Mouse (Mus musculus): Measurements from ENCODE around the gene Pcyt1a. TPM values are rescaled to one million over a fixed set of nuclear protein-coding genes. Genes with fewer than 3 reads are reported as not detected.

The Pcyt1a gene
- polyA plus RNA-seq, 1 experiment from 2014 or later: 79.9 TPM

DNA sequence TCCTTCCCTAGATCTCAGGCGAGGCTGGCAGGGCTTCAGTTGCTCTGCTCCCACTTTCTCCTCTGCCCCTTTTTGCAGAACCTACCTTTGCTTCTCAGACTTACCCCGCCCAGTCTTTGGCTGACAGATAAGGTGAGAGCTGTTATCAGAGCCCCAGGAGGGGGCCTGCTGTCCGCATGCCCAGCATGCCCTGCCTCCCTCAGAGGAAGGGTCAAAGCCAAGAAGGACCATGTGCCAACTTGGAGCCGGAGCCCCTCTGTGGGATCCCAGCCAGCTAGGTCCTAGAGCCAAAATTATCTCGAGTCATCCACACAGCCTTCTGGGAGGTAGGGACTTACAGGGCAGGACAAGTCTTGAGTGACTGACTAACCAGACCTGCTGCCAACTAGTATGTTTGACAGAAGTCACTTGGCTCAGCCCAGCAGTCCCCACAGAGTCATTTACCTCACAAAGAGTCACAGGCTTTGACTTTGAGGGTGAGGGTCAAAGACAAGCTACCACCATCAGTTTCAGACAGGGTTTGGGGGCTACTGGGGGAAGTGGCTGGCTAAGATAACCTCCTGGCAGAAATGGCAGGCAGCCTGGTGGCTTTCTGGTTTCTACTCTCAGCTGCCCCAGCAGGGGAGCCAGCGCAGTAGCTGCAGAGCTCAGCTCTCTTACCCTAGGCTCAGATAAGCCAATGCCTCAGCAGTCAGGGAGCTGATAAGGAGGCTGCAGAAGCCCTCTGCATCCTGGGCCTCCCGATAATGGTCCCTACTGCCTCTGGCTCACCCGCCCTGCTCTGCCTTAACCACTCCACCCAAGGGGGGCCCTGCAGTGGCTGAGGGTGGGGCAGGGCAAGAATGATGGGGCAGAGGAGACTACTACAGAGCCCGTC, 78.6 kb downstream of the Pcyt1a start:
- Histone ChIP-seq H3K27ac (ENCODE audit: low read length) (peak overlapping the region; percentile 90), H3K4me1 (ENCODE audit: control insufficient read depth, insufficient read depth, low read length) (peaks cover 33% of the 10 kb centered on the region), H3K4me2 (ENCODE audit: low read depth, low read length) (peak overlapping the region; percentile 17), H3K27me3 (replicated peaks; ENCODE audit: control insufficient read depth, insufficient read depth, low read length) (no peaks in the 10 kb centered on the region), H3K9me3 (ENCODE audit: control insufficient read depth, low read length) (no peaks in the 10 kb centered on the region), H3K36me3 (ENCODE audit: control insufficient read depth, insufficient read depth, low read length) (no peaks in the 10 kb centered on the region), H3K4me3 (ENCODE audit: low read length) (no peak overlapping the region), H3K9ac (ENCODE audit: low read depth, low read length) (peak overlapping the region; percentile 30; the same call in 1 of the 2 replicates)
- ATAC-seq: peak; percentile 95
- WGBS: 39% methylated on average over 9 of the region's 9 CpGs

DNA sequence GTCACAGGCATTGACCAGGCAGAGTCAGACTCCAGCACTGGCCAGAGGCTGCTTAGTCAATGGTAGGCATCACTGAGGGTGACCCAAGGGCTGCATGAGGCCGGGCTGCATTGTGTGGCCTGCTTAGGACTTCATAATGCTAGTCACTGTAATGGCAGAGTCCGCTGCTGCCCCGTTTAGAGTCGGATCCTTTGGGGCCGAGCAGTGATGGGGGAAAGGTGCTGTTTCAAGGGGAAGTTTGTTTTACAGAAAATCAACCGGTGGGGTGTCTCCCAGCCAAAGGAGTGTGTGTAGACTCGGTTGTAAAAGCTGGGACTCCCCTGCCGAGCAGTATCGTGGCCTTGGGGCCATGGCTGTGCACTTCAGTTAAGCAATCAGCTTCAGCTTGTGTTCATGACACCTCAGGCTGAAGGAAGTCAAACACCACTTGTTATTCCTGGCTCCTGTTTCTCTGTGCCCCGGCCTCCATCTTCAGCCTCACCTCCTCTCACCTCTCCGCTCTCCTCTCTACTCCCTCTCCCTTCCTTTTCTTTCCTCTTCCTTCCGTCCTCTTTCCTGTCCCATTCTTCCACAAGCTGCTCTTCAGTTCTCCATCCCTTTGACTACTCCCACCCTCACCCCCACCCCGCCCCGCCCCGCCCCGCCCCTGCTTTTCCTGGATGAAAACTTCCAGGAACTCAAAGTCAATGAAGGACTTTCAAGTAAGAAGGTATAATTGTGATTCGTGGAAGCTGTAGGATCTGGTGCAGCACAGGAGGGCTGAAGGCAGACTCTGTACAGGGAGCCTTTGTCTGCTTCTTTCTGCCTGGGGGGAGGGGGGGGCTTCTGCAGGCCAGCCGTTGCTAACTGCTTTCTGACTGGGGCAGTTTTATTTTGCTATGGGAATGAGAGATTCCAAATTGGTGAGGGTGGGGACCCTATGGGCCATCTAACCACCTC, 79.9 kb downstream of the Pcyt1a start:
- Histone ChIP-seq H3K9me3 (ENCODE audit: control insufficient read depth, low read length) (no peaks in the 10 kb centered on the region), H3K4me1 (ENCODE audit: control insufficient read depth, insufficient read depth, low read length) (peaks cover 34% of the 10 kb centered on the region), H3K4me3 (ENCODE audit: low read length) (no peak overlapping the region), H3K27ac (ENCODE audit: low read length) (peak overlapping the region; percentile 40), H3K27me3 (replicated peaks; ENCODE audit: control insufficient read depth, insufficient read depth, low read length) (no peaks in the 10 kb centered on the region), H3K4me2 (ENCODE audit: low read depth, low read length) (no peak overlapping the region), H3K9ac (ENCODE audit: low read depth, low read length) (peak overlapping the region; percentile 35; the same call in 1 of the 2 replicates), H3K36me3 (ENCODE audit: control insufficient read depth, insufficient read depth, low read length) (no peaks in the 10 kb centered on the region)
- WGBS: 62% methylated on average over 18 of the region's 18 CpGs
- ATAC-seq: no peak

DNA sequence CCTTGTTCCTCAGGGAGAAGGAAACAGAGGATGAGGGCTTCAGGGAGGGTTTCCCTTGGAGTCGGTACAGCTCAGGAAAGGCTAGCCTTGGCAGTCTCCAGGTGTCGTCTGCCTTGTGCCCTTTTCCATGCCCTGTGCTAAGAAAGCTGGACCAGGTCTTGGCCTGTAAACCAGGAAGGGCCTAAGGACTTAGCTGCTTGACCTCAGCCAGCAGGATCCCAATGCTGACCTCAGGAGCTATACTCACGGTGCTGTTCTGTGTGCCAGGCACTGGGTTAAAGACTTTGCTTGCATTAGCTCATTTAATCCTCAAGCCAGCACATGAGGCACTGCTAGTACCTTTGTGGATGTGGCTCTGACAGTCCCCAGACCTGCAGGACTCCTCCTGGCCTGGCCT, 80.6 kb downstream of the Pcyt1a start:
- no peak overlapping the region for H3K4me2 ChIP-seq (ENCODE audit: low read depth, low read length)
- H3K27ac ChIP-seq (ENCODE audit: low read length): 0 out of 2 replicates have a peak overlapping the region, but pooled peaks have one; percentile 15
- no peaks in the 10 kb centered on the region for H3K36me3 ChIP-seq (ENCODE audit: control insufficient read depth, insufficient read depth, low read length)
- no peaks in the 10 kb centered on the region for H3K9me3 ChIP-seq (ENCODE audit: control insufficient read depth, low read length)
- H3K4me1 ChIP-seq (ENCODE audit: control insufficient read depth, insufficient read depth, low read length): peaks cover 40% of the 10 kb centered on the region
- no peaks in the 10 kb centered on the region for H3K27me3 ChIP-seq (replicated peaks; ENCODE audit: control insufficient read depth, insufficient read depth, low read length)
- H3K4me3 ChIP-seq (ENCODE audit: low read length): no peak overlapping the region
- WGBS: 74% methylated on average over 3 of the region's 3 CpGs
- ATAC-seq: no peak
- peak overlapping the region; percentile 35; the same call in 1 of the 2 replicates for H3K9ac ChIP-seq (ENCODE audit: low read depth, low read length)

- 94% methylated on average over 8 of the region's 8 CpGs for WGBS
- Histone ChIP-seq H3K4me3 (ENCODE audit: low read length) (no peak overlapping the region), H3K9me3 (ENCODE audit: control insufficient read depth, low read length) (no peaks in the 10 kb centered on the region), H3K4me2 (ENCODE audit: low read depth, low read length) (no peak overlapping the region), H3K9ac (ENCODE audit: low read depth, low read length) (no peak overlapping the region), H3K27ac (ENCODE audit: low read length) (no peak overlapping the region), H3K27me3 (replicated peaks; ENCODE audit: control insufficient read depth, insufficient read depth, low read length) (no peaks in the 10 kb centered on the region), H3K4me1 (ENCODE audit: control insufficient read depth, insufficient read depth, low read length) (peaks cover 44% of the 10 kb centered on the region), H3K36me3 (ENCODE audit: control insufficient read depth, insufficient read depth, low read length) (no peaks in the 10 kb centered on the region)
- ATAC-seq: no peak
Measured at GRCm38 (mm10) chr16:32511827-32512490, 81.2 kb downstream of the Pcyt1a start.

DNA sequence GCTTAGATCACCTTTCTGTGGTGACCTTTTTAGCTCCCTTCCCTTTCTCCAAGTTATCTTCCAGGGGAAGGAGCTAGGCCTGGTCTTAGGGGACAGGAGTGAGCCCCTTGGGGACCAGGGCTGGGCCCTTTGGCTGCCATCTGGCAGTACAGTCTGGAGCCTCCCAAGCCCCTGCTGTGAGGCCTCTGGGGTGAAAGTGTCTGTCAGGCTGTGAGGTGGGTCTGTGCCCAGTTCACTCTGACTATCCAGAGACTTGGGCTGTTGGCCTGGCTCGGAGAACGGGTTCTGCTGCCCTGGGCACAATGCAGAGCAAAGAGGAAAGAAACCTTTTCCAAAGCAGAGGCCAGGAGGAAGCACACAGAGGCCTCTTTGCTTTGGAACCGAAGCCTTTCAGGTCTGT, 82.2 kb downstream of the Pcyt1a start:
- WGBS: 67% methylated on average over 3 of the region's 3 CpGs

DNA sequence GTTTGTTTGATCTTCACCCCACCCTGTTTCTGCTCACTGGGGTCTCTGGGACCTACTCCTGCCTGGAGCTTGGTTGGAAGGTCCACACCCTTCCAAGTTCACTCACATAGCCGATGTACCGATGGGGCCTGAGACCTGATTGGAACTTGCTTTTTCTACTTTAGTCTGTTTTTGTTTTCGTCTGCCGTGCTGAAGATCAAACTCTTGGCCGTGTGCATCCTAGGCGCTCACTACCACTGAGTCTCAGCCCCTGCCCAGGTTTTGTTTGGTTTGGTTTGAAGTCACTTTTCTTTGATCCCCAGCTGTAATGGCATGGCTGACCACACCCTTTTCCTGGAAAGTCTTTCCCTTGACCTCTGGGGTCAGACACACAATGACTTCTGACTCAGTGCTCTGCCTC, 82.7 kb downstream of the Pcyt1a start:
- Histone ChIP-seq H3K36me3 (ENCODE audit: control insufficient read depth, insufficient read depth, low read length) (no peaks in the 10 kb centered on the region), H3K4me3 (ENCODE audit: low read length) (no peak overlapping the region), H3K27ac (ENCODE audit: low read length) (no peak overlapping the region), H3K4me2 (ENCODE audit: low read depth, low read length) (no peak overlapping the region), H3K9ac (ENCODE audit: low read depth, low read length) (no peak overlapping the region), H3K9me3 (ENCODE audit: control insufficient read depth, low read length) (no peaks in the 10 kb centered on the region), H3K4me1 (ENCODE audit: control insufficient read depth, insufficient read depth, low read length) (peaks cover 41% of the 10 kb centered on the region), H3K27me3 (replicated peaks; ENCODE audit: control insufficient read depth, insufficient read depth, low read length) (no peaks in the 10 kb centered on the region)
- no peak for ATAC-seq
- 87% methylated on average over 6 of the region's 6 CpGs for WGBS

More for the DNA sequence above, 82.2 kb downstream of the Pcyt1a start:
- H3K27me3 ChIP-seq (replicated peaks; ENCODE audit: control insufficient read depth, insufficient read depth, low read length): no peaks in the 10 kb centered on the region
- H3K36me3 ChIP-seq (ENCODE audit: control insufficient read depth, insufficient read depth, low read length): no peaks in the 10 kb centered on the region
- no peak overlapping the region for H3K4me2 ChIP-seq (ENCODE audit: low read depth, low read length)
- H3K27ac ChIP-seq (ENCODE audit: low read length): no peak overlapping the region
- no peak for ATAC-seq
- no peak overlapping the region for H3K9ac ChIP-seq (ENCODE audit: low read depth, low read length)
- H3K4me1 ChIP-seq (ENCODE audit: control insufficient read depth, insufficient read depth, low read length): peaks cover 45% of the 10 kb centered on the region
- no peak overlapping the region for H3K4me3 ChIP-seq (ENCODE audit: low read length)
- no peaks in the 10 kb centered on the region for H3K9me3 ChIP-seq (ENCODE audit: control insufficient read depth, low read length)

DNA sequence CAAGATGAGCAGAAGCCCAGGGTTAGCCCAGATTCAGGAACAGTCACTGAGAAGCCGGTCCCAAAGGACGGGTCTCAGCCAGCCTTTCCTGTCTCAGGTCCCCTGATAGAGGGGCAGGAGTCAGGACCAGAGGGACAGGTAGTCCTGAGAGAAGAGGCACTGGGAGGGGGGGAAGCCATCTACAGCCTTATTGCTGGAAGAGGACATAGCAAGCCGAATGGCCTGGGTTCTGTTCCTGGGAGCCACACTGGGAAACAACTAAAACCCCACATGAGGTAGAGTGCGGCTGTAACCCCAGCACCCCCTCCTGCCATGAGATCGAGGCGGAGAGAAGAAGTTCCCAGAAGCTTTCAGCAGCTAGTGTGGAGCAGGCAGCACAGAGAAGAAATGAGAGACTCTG, 83.2 kb downstream of the Pcyt1a start:
- no peak overlapping the region for H3K4me2 ChIP-seq (ENCODE audit: low read depth, low read length)
- no peaks in the 10 kb centered on the region for H3K9me3 ChIP-seq (ENCODE audit: control insufficient read depth, low read length)
- no peaks in the 10 kb centered on the region for H3K27me3 ChIP-seq (replicated peaks; ENCODE audit: control insufficient read depth, insufficient read depth, low read length)
- no peak overlapping the region for H3K4me3 ChIP-seq (ENCODE audit: low read length)
- ATAC-seq: no peak
- WGBS: 96% methylated on average over 6 of the region's 6 CpGs
- no peaks in the 10 kb centered on the region for H3K36me3 ChIP-seq (ENCODE audit: control insufficient read depth, insufficient read depth, low read length)
- H3K9ac ChIP-seq (ENCODE audit: low read depth, low read length): no peak overlapping the region
- H3K27ac ChIP-seq (ENCODE audit: low read length): no peak overlapping the region
- H3K4me1 ChIP-seq (ENCODE audit: control insufficient read depth, insufficient read depth, low read length): peaks cover 36% of the 10 kb centered on the region

DNA sequence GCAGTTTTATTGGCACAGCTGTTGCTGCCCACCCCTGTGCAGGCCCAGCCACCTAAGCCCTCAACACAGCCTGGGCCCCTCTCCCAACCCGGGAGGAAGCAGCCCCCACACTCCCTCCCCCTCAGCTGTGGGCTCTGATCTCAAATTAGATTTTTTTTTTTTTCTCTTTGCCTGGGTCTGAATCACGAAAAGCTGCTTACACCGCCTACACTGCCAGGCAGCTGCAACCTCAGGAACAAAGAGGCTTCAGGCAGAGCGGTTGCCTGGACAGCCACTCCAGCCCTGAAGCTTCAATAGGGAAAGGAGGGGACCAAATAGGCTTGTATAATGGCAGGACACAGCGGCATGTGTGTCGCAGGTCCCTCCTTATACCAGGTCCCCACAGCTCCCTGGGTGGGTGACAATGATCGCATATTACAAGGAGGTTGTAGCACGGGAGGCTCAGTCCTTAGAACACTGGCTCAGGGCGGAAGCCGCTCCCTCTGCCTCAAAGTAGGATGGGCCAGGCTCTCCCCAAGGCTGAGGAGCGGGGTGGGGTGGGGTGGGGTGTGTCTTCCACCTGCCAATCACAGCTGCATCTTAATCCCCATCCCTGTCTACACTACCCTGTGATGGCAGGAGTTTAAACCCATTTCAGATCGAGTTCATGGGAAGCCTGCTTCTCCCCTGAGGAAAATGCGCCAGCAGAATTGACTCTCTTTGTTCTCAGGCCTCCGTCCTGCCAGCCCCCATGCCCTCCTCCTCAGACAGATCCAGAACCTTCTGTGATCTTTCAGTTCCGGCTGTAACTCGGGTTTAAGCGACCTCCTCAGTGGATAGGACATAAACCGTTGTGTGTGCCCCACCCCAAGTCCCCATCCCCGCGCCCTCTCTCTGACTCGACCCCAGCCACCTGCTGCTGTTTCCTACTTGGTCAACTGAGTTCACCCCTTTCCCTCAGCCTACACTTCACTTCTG, 85.6 kb downstream of the Pcyt1a start:
- peak; percentile 77 for ATAC-seq
- 0 out of 2 replicates have a peak overlapping the region, but pooled peaks have one; percentile 13 for H3K4me3 ChIP-seq (ENCODE audit: low read length)
- H3K36me3 ChIP-seq (ENCODE audit: control insufficient read depth, insufficient read depth, low read length): no peaks in the 10 kb centered on the region
- peak overlapping the region; percentile 63 for H3K9ac ChIP-seq (ENCODE audit: low read depth, low read length)
- H3K27ac ChIP-seq (ENCODE audit: low read length): peak overlapping the region; percentile 77
- H3K4me2 ChIP-seq (ENCODE audit: low read depth, low read length): peak overlapping the region; percentile 47
- 22% methylated on average over 21 of the region's 21 CpGs for WGBS
- H3K27me3 ChIP-seq (replicated peaks; ENCODE audit: control insufficient read depth, insufficient read depth, low read length): no peaks in the 10 kb centered on the region
- H3K9me3 ChIP-seq (ENCODE audit: control insufficient read depth, low read length): no peaks in the 10 kb centered on the region
- H3K4me1 ChIP-seq (ENCODE audit: control insufficient read depth, insufficient read depth, low read length): peaks cover 23% of the 10 kb centered on the region

Data from intestine, embryonic 16.5 days (tissue).